Mouse (Mus musculus): ENCODE results near the gene Mapk11.

The Mapk11 gene

DNA sequence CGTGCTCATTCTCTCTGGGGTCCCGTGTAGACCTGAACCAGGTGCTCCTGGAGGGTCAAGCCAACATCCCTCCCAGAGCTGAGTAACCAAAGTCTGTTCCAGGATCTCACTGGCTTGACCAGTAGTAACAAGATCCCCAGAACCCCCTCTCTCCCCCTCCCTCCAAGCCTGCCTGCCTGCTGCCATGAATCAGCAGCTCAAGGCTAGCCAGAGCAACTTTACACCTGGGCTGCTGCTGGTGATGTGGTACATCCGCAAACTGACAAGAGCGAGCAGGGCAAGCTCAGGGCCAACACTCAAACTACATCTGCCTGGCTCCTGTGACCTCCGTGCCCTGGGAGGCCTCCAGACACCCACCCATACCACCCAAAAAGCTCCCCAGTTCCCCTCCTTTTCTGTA lies 8.0 kb downstream of the Mapk11 start:
- DNase-seq (ENCODE audit: low read depth, low spot score), result no peak

DNA sequence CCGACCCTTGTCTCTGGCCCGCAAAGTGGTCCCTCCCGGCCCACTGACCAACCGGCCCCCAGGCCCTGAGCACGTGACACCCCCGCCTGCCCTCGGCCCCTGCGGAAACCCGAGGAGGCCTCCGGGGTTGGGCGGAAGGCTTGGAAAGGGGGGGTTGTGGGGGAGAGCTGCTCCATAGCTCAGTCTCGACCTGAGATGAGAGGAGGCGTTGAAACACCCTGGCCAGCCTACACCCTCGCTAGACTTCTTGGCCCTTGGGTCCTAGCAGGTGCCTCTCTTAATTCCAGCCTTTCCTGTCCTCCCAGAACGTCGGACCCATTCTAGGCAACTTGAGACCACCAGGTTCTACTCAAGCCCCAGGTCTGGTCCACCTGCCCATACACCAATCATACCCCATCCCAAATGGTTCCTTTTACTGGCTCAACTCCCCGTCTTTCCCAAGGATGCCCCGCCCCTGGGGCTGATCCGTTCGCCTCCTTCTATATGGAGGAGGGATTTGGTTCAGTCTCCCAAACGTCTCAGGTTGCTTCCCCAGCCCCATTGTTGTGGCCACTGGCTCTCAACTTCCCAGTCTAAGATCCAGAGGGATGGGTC lies 8.7 kb downstream of the Mapk11 start, which contains the start of gene Mapk12:
Gene Mapk12, minus strand, starts transcription at position 45 of the 594 bp plus-strand sequence.
- DNase-seq (ENCODE audit: low read depth, low spot score), result peak; percentile 76

DNA sequence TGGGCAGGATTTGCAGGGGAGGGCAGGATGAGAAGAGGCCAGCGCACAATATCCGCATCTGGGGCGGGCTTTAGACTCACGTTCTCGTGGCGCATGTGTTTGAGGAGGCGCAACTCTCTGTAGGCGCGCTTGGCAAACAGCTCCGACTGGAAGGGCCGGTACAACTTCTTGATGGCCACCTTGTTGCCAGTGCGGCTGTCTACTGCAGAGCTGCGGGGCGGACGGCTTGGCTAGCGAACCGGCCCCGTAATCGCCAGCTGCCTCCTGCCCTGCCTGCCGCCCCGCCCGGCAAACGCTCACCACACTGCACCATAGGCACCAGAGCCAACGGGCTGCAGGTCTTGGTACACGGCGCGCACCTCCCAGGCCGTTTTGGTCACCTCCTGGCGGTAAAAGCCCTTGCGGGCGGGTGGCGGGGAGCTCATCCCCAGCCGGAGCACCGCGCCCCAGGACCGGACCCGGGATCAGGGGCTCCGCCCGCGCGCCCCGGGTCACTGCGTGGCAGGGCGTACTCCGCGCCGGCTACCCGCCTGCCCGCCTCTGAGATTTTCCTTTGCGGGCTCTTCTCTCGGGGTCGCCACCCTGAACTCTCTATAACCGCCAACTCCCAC lies 9.3 kb downstream of the Mapk11 start:
- peak; percentile 43 for DNase-seq (ENCODE audit: low read depth, low spot score)

DNA sequence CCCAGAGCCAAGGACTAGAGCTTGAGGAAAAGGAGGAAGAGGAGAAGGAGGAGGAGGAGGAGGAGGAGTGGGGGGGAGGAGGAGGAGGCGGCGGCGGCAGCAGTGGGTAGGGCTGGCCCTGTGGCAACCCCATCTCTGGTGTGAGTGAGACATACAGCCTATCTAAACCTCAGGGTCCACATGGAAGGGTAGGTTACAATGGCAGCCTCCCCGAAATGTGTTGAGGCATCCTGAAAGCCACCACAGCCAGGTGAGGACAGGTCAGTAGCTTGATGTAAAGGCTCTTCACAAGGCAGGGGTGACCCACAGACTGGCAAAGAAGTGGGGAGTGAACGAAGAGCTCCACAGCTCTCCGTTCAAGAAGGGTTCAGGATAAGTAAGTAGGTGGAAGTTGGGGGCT lies 10.9 kb downstream of the Mapk11 start:
- DNase-seq (ENCODE audit: low read depth, low spot score), result no peak

DNA sequence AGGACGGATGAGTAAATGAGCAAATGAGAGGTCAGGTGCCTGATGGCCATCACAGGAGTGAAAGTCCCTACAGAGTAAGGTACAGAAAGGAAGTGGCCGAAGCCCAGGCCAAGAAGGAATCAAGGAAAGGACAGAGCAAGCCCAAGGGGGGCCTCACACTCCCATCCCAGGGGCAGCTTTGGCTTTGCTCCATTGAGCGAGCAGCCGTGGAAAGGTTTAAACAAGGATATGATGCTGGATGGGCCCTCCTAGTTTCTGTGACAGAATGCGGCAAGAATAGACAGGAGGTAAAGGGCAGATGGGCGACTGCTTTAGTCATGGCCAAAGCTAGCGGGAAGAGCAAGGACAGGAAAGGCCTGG lies 11.4 kb downstream of the Mapk11 start:
- no peak for DNase-seq (ENCODE audit: low read depth, low spot score)

DNA sequence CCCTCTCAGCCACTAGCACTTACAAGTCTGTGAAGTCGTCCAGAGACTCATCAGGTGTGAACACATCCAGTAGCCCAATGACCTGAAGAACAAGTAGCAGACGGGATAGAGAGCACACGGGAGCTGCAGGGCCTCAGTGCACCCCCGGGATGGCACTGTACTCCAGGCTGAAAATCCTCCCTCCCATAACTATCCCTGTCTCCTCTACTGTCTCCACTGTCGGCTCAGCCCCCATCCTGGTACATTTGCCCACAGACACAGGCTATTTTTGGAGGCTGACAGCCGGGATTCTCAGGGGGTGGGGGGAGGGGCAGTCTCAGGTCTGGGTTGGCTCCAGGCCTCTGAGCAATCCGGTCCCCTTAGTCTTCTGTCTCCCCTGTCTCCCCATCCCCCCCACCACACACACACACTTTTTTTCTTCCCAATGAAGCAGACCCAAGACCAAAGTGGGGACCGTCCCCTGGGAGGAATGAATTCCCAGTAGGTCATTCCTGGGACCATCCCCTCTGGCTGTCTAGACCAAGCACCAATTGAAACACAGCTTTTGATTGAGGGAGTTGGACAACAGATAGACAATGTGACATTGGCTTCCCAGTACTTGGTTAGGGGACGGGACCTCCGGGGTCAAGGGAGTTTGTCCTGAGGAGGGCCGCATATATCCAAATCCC lies 11.9 kb downstream of the Mapk11 start:
- DNase-seq (ENCODE audit: low read depth, low spot score), result no peak

DNA sequence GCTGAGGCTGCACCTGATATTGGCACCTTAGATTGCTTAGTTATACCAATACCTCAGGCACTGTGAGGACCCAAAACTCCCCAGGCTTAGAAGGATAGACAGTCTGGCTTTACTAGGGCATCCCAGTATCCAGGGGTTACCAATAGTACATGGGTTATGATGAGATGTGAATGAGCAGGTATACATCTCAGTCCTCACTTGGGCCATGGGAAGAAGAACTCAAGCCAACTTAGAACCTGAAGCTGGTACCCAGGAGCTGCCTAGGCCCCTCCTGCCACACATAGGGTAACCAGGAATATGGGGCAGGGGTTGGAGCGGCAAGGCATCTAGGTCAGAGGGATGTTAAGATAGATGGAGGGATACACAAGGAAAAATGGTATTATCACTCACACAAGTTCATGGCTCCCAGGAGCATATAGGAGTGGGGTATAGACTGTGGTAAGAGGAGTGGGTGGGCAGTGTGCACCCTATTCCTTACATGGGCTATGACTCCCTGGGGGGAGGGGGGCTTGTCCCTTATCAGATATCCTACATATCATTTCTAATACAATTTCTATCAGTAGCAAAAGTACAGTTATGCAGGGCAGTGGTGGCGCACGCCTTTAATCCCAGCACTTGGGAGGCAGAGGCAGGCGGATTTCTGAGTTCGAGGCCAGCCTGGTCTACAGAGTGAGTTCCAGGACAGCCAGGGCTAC lies 12.8 kb downstream of the Mapk11 start:
- DNase-seq (ENCODE audit: low read depth, low spot score), result no peak

DNA sequence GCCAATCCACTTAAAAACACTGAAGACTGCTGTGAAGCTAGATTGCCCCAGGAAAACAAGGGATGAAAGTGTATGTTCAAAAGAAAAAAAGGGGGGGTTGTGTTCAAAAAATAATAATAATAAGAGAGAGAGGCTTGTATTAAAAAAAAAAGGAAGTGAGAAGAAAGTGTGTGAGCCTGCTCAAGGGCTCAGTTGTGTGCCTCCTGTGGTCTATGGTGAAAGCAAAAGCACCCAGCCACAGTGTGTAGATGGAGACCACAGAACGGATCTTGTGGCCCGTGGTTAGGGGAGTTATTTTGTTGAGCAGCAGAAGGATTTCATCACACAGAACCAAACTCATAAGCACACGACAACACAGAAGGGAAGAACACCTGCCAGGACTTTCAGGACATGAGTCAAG lies 18.1 kb downstream of the Mapk11 start:
- DNase-seq (ENCODE audit: low read depth, low spot score), result no peak

DNA sequence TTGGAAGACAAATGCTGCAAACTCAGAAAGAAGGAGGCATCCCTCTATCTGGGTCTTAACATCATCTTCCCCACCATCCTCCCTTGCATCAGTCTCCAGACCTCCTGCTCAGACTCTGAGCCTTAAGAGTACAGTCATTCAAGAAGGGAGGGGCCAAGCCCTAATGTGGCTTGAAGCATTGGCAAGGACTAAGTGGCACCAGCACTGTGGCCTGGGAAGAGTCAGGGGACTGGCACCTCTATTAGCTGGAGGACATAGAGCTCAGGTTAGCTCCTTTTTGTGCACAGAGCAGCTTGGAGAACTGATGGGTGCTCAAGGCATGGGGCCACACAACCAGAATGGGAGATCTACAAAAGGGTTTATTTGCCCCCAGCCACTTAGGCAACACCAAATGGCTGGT lies 19.2 kb downstream of the Mapk11 start:
- DNase-seq (ENCODE audit: low read depth, low spot score), result no peak

DNA sequence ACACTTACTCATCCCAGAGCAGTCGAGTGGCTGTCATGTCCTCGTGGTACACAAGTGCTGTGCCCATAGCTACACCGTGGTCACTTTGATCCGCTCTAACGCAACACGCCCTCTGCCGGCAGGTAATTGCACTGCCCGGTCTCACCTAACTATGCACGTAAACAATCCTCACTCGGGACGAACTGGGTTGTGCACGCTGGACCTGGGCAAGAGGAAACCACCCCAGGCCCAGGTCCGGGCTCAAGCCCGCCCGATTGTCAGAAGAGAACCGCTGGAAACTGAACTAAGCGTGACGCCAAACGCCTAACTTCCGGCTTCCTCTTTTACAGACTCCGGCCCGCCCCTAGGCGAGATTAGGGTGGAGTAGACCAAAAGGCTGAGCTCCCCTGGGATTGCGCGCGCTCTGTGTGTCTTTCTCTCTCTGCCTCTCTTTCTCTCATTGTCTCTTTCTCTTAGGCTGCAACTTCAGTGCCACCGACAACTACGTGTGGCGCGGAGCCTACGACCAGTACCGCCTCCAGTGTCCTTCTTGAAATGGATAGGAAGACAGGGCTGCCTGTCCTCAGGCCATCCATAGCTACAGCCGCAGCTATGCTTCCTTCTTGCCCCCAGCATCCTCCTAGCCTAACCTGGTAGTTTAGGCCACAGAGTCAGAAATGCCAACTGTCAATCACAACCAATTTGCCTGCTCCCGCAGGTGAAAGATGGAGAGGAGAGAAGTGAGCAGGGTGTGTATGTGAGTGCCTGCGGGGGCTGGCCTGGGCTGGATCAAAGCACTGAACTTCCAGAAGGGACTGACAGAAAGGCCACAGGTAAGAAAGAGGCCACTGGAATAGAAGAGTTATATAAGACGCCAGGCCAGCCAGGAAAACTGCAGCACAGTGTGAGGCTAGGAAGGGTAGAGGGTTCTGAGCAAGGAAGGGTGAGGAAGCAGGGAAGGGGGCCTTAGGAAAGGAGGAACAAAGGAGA lies 20.8 kb downstream of the Mapk11 start, which contains the start of gene Hdac10:
Gene Hdac10, minus strand, starts transcription at position 319 of the 969 bp plus-strand sequence.
- peak; percentile 88 for DNase-seq (ENCODE audit: low read depth, low spot score)

DNA sequence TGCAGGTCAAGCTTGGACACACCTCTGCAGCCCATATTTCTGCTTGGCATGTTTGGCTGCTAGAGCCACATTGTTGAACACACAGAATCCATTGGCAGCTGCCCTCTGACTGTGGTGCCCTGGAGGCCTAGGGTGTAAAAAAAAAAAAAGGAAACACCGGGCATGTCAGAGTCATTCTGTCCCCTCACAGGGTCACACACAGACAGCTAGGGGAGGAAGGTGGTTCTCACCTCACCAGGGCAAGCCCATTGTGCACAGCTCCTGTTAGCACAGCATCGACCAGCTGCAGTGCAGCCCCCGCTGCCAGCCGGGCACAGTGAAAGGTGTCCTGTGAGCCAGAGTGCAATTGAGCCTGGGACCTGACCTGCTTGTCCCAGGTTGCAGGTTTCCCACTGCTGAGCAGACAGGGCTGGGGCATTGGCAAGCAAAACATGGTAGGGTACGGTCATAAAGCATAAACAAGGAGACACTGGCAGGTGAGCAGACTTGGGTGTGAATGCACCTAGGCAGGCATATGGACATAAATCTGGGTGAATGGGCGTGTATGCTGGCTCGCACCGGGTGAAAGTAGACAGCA lies 22.0 kb downstream of the Mapk11 start:
- DNase-seq (ENCODE audit: low read depth, low spot score), result no peak

DNA sequence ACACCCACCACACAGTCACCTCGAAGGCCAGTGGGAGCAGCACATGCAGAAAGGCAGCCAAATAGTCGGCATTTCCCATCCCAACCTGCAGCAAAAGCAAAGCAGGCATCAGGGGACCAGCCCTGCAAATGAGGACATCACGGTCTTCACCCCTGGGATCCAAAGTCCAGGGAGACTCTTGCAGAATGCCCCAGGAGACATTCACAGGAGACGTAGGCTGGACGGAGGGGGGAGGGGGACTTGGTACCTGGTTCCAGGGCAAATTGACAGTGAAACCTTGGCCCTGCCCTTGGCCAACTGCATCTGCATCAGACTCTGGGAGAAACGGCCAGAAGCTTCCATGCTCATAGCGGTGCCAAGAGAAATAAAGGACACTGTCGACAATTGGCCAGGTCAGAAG lies 22.8 kb downstream of the Mapk11 start:
- DNase-seq (ENCODE audit: low read depth, low spot score), result no peak

DNA sequence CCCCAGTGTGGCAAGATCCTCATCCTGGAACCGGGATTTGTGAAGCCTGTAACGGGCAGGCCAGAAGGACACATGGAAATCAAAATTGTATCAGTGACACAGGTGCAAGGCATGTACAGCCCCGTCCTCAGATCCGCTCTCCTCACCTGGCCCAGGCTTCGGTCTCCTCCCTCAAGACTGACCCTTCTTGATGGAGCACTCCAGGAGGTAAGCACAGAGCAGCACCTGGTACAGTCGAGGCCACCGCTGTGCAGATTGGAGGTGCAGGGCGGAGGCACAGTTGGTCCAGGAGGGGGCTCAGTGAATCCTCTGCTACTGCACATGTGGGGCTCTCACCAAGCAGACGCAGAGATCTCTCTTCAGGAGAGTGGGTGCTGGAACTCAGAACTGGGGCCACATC lies 24.1 kb downstream of the Mapk11 start:
- no peak for DNase-seq (ENCODE audit: low read depth, low spot score)

DNA sequence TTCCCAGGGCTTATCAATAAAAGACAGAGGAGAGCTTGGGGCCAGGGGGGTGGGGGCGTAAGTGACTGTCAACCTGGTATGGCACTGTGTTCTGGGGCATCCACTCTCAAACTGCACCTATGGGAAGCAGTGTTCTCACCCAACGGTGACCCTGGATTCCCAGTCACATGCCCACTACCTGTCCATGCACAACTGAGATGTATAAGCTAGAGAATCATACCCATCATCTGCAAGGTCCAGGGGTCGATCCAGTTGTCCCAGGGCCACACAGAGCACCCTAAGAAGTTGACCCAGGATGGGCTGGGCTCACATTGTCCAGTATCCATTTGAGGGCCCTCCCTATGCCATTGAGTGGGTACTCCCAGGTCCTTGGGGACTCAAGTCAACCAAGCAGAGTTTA lies 25.1 kb downstream of the Mapk11 start:
- no peak for DNase-seq (ENCODE audit: low read depth, low spot score)

DNA sequence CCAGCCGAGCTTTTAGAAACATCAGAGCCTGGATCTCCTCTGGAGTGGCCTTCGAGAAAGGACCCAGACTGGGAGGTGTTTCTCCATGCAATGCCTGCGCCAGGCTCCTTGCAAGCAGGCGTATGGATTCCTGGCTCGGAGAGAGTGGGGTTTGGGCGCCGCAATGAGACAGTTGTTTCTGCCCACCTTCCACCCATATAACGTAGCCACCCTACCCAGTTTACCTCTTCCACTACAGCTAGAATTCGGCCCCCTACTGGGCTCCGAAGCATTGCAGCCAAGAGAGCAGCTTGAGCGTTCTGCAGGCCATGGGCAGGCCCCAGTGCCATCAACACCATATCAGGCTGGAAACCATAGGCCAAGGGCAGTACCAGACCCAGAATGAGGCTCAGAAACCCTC lies 25.8 kb downstream of the Mapk11 start:
- DNase-seq (ENCODE audit: low read depth, low spot score), result peak; percentile 75

DNA sequence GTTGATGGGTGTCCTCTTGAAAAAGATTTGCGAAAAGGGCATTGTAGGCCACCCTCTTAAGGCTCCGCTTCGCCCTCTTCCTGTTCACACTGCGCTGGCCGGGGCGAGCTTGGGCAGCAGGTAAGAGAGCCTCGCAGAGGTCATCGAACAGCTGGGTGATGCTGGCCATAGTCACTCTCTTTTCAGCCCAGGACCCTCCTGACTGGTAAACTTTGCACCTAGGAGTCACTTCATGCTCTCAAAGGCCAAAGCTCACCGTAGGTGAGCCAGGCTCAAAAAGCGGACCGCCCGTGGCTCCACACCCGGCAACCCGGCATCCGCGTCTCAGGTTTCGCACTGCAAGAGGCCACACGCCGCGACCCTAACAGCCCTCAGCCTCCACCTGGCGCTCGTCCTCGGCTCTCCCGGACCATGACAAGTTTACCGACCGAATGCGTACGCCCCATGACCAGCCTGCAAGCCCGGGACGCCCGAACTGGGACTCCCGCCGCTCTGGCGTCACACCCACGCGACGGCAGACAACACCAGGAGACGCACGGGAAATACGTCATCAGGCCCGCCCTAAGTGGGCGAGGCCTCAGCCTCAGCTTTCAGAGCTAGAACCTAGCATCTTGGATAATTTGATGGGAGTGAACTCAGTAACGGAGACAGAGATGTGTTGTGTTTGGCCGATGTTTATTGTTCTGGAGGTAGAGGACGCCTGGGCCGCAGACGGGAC lies 26.6 kb downstream of the Mapk11 start, which contains the start of gene Tubgcp6:
Gene Tubgcp6, minus strand, starts transcription at position 464 of the 718 bp plus-strand sequence.
- peak; percentile 98 for DNase-seq (ENCODE audit: low read depth, low spot score)

DNA sequence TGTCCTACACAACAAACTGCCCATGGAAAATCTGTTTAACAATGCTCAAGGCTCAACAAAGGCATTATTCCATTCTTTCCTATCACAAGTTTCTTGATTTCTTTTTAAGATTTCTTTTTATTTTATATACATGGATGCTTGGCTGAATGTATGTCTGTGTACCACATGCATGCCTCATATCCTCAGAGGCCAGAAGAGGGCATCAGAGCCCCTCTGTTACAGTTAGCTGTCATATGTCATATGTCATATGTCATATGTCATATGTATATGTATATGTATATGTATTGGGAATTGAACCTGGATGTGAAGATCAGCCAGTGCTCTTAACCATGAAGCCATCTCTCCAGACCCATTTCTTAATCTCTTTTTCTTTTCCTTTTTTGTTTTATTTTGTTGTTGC lies 31.4 kb downstream of the Mapk11 start:
- DNase-seq (ENCODE audit: low read depth, low spot score), result no peak

DNA sequence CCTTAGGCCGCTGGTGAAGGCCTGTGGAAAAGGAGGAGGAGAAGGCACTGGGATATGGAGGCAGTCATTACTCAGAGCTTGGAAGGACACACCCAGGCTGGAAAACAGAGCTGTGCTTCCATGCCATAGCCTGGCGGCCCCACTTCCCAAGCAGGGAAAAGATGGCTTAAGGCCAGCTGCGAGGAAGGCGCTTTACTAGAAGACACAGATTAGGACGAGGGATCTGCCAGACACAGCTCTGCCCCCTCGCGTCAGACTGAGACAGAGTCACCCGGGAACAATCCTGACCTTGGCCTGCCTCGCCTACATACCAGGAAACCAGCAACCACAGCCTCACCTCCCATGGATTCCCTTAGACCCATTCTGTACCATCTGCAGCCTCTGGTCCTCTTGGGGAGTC lies 39.3 kb downstream of the Mapk11 start:
- DNase-seq (ENCODE audit: low read depth, low spot score), result peak; percentile 69

DNA sequence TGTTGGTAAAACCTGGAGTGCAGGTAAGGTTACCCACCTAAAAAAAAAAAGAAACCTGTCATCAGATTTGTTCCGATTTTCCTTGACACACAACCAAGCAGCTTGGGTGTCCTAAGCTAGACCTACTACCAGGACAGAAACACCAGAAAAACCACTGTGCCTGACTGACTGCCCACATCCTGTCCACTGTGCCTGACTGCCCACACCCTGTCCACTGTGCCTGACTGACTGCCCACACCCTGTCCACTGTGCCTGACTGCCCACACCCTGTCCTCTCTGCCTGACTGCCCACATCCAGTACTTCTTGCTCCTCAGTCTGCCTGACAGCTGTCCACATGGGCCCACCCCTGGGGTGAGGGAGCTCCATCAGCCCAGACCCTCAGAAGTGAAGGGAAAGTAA lies 42.5 kb downstream of the Mapk11 start:
- no peak for DNase-seq (ENCODE audit: low read depth, low spot score)

DNA sequence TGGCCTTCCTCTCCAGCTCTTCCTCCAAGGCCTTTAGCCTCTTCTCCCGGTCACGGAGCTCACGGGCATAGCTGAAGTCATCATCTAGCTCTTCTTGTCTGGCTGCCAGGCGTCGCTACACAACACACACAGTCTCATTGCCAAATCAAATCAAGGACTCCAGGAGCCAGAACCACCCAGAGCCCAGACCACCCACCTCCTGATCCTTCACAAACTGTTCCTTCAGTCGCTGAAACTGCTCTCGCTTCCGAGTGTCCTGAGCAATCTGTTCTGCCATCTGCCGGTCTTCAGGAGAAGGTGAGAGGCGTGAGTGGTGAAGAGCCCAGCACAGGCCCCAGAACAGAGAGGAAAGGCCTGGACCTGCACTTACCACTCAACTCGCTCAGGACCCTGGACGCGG lies 43.4 kb downstream of the Mapk11 start:
- DNase-seq (ENCODE audit: low read depth, low spot score), result no peak
